Mouse (Mus musculus): ENCODE data around the gene Spo11.

DNA sequence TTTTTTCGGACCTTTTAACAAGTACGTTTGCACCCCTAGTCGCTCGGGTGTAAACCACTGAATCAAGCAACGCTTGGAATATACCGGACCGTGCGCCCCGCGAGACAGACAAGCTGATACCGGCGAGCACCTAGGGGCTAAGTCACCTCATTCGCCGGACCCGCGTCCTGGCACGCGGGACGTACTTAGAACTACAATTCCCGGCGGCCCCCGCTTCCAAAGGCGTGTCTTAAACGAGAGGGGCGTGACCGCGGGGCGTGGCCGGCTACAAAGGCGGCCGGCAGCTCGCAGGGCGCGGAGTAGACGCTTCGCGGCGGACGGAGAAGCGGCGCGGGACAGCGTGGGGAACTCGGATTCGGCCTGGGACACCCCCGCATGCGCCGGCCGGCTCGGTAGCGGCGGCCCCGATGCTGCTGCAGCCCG is 44.1 kb downstream of the Spo11 start:
- TF ChIP-seq ZNF384 (IDR thresholded peaks at IDR 0.05; ENCODE audit: low read depth, low read length): 0 out of 2 replicates have a peak, but pooled peaks have one; percentile 52
- TF ChIP-seq MAFK (IDR thresholded peaks at IDR 0.05; ENCODE audit: insufficient read depth, low read depth, low read length): no peak
- no peak for TF ChIP-seq ZC3H11A (IDR thresholded peaks at IDR 0.05; ENCODE audit: borderline replicate concordance, low read depth, low read length)
- TF ChIP-seq CHD2 (IDR thresholded peaks at IDR 0.05; ENCODE audit: low read depth, low read length): no peak
- TF ChIP-seq HCFC1 (IDR thresholded peaks at IDR 0.05; ENCODE audit: borderline replicate concordance, insufficient read depth, low read length): peak; percentile 96
